Mouse (Mus musculus) lung, adult 2 months (tissue): Measurements from ENCODE around the gene Olfr374. TPM values are rescaled to one million over a fixed set of nuclear protein-coding genes. Genes with fewer than 3 reads are reported as not detected.
"Not testable (repeated sequence)": the region's sequence is repeated elsewhere in the genome, so short reads cannot be mapped to it uniquely, and the experiment has no call there.

Experiments used
- DNase-seq: peaks from one replicate; pipeline ENCODE4 v3.0.0; 2022
- H3K4me1 ChIP-seq: fragments of 200-500 bp; 2 replicates; pipeline ENCODE4 v1.6.1; 2011; ENCODE audit warnings: low read length; ENCODE audit not compliant: control insufficient read depth, insufficient read depth
- H3K4me3 ChIP-seq: fragments of 200-500 bp; replicated peaks from 2 replicates; pipeline ENCODE3; 2011; ENCODE audit warnings: low read depth, mild to moderate bottlenecking, control low read depth, low read length; ENCODE audit errors: extremely low read depth
- CTCF ChIP-seq: fragments of 200-500 bp; IDR thresholded peaks from 2 replicates; pipeline ENCODE4 v1.5.1; 2011; ENCODE audit warnings: mild to moderate bottlenecking, low read length, control low read depth; ENCODE audit not compliant: insufficient read depth
- POLR2A ChIP-seq: fragments of 200-500 bp; IDR thresholded peaks from 2 replicates; pipeline ENCODE4 v1.6.1; 2011; ENCODE audit warnings: low read depth, mild to moderate bottlenecking, control low read depth, low read length, borderline replicate concordance; ENCODE audit errors: extremely low read depth
- WGBS: fragments of 180-500 bp; shearing (Covaris S2); methylation state at CpG from one replicate; pipeline ENCODE4 v1.1.7; 2018; 5-methylcytosine and 5-hydroxymethylcytosine counted together
- polyA plus RNA-seq: library from polyadenylated mRNA; depleted of rRNA; stranded (reverse); fragments of >200 nt; gene quantifications from 2 replicates; pipeline ENCODE4 v1.2.3, GENCODE M21; 2012; rRNA removed

Olfr374 gene
- polyA plus RNA-seq: not detected in 2 replicates

GRCm38 (mm10) chr8:72106740-72107139 is at the start of gene Olfr374:
Gene Olfr374, plus strand, starts transcription at chr8:72107040.
- TF ChIP-seq POLR2A: no peak
- no peak for TF ChIP-seq CTCF
- no peaks in the 10 kb centered on the region for H3K4me1 ChIP-seq
- no peak within 1 kb of the TSS for H3K4me3 ChIP-seq
- no peak for DNase-seq
- 83% methylated on average over 3 of the region's 3 CpGs for WGBS

- WGBS: 76% methylated on average over 3 of the region's 4 CpGs
Observed at GRCm38 (mm10) chr8:72057643-72058042, 49.2 kb upstream of the Olfr374 start.

GRCm38 (mm10) chr8:72066819-72067399 is 39.9 kb upstream of the Olfr374 start:
- WGBS: 80% methylated on average over 1 of the region's 1 CpGs
- not testable (repeated sequence) for DNase-seq, H3K4me1 ChIP-seq, H3K4me3 ChIP-seq

More at GRCm38 (mm10) chr8:72057643-72058042, 49.2 kb upstream of the Olfr374 start:
- H3K4me1 ChIP-seq, H3K4me3 ChIP-seq, DNase-seq: not testable (repeated sequence)

GRCm38 (mm10) chr8:72082877-72083276 is 24.0 kb upstream of the Olfr374 start, which contains the start of gene Olfr373:
Gene Olfr373, plus strand, starts transcription at chr8:72083177.
- H3K4me3 ChIP-seq, DNase-seq, H3K4me1 ChIP-seq: not testable (repeated sequence)

GRCm38 (mm10) chr8:72084744-72085143 is 22.1 kb upstream of the Olfr374 start:
- 59% methylated on average over 5 of the region's 5 CpGs for WGBS
- Histone ChIP-seq H3K4me1 (no peaks in the 10 kb centered on the region), H3K4me3 (no peak overlapping the region)
- DNase-seq: no peak
- TF ChIP-seq POLR2A: no peak
- no peak for TF ChIP-seq CTCF

GRCm38 (mm10) chr8:72087611-72088010 is 19.2 kb upstream of the Olfr374 start:
- 78% methylated on average over 3 of the region's 3 CpGs for WGBS
- DNase-seq, H3K4me3 ChIP-seq: not testable (repeated sequence)

GRCm38 (mm10) chr8:72096721-72097120 is 10.1 kb upstream of the Olfr374 start:
- not testable (repeated sequence) for DNase-seq, H3K4me1 ChIP-seq, H3K4me3 ChIP-seq

More at GRCm38 (mm10) chr8:72087611-72088010, 19.2 kb upstream of the Olfr374 start:
- not testable (repeated sequence) for H3K4me1 ChIP-seq

GRCm38 (mm10) chr8:72099377-72100103 is 7.3 kb upstream of the Olfr374 start:
- peak; percentile 31 for DNase-seq
- H3K4me1 ChIP-seq, H3K4me3 ChIP-seq: not testable (repeated sequence)
- 53% methylated on average over 6 of the region's 7 CpGs for WGBS

GRCm38 (mm10) chr8:72105165-72105564 is 1.7 kb upstream of the Olfr374 start:
- DNase-seq: no peak
- 18% methylated on average over 4 of the region's 4 CpGs for WGBS
- Histone ChIP-seq H3K4me3 (no peak overlapping the region), H3K4me1 (no peaks in the 10 kb centered on the region)
- TF ChIP-seq CTCF: peak; percentile 52
- TF ChIP-seq POLR2A: no peak

GRCm38 (mm10) chr8:72110876-72111275 is 4.0 kb downstream of the Olfr374 start:
- 70% methylated on average over 6 of the region's 6 CpGs for WGBS
- DNase-seq: no peak
- H3K4me3 ChIP-seq: no peak overlapping the region
- TF ChIP-seq POLR2A: no peak
- no peak for TF ChIP-seq CTCF
- no peaks in the 10 kb centered on the region for H3K4me1 ChIP-seq

GRCm38 (mm10) chr8:72112486-72112885 is 5.6 kb downstream of the Olfr374 start:
- WGBS: 71% methylated on average over 3 of the region's 3 CpGs
- Histone ChIP-seq H3K4me3 (no peak overlapping the region), H3K4me1 (no peaks in the 10 kb centered on the region)
- TF ChIP-seq POLR2A: no peak
- TF ChIP-seq CTCF: no peak
- DNase-seq: no peak
